Mouse (Mus musculus) ES-Bruce4 (cell line): ENCODE data around the gene Cacnb2.

Source experiments
- CTCF ChIP-seq: IDR thresholded peaks from one replicate; pipeline ENCODE4 v1.8.1; 2011; ENCODE audit warnings: low read depth, low read length
- POLR2A ChIP-seq: IDR thresholded peaks from one replicate; pipeline ENCODE4 v1.8.1; 2011; ENCODE audit warnings: low read length; ENCODE audit not compliant: insufficient read depth

DNA sequence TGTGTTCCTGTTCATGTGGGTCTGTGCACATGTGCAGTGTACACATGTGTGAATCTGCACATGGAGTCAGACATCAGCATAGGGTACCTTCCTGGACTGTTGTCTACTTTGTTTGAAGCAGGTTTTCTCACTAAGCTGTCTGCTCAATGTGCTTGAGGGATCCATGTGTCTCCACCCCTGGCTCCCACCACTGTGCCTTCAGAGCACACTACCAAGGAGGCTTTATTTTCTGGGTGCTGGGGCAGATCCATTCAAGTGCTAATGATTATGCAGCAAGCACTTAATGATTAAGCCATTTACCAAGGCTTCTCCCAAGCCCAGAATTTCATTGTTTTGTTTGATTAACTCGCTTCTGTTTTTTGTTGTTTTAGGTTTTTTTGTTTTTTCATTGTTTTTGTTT lies 62.3 kb downstream of the Cacnb2 start:
- TF ChIP-seq POLR2A = no peak
- TF ChIP-seq CTCF = no peak
